Mouse (Mus musculus): ENCODE data around the gene Pkp4. TPM values are rescaled to one million over a fixed set of nuclear protein-coding genes. Genes with fewer than 3 reads are reported as not detected.

Pkp4 gene
- polyA plus RNA-seq, 1 experiment from 2014 or later = 45.1 TPM

DNA sequence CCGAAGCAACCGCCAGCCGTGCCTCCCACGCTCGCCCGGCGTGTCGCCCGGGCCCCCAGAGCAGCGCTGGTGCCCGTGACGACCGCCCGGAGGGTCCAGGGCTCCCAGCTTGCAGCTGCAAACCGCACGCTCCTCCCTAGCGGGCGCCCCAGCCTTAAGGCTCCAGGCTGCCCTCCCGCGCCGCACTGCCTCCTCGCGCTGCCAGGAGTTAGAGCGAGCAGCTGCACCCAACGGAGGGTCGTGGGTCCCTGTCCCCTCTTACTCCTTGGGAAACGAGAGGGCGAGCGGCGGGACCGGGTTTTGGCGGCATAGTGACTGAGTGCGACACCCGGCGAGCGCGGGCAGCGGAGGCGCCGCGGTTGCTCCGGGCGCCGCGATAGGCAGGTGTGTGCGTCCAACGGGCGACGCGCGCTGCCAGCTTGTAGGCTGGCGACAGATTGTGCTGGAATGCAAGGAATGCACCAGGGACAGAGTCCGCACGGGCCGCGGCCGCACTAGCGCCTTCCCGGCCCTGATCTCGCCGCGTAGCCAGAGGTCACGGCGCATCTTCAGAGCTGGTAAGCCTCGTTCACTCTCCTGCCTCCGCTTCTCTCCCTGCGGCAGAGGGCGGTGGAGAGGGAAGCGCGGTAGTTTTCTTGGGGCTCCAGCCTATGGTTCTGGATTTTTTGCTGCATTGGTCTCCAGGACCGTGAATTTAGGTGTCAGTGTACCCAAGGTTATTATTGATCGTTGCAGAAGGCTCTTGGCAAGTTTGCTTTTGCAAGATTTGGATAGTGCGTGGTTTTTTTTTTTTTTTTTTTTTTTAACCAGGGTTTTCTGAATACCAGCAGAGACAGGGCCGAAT is 1.0 kb downstream of the Pkp4 start:
- peak overlapping the region; percentile 90 for H3K27ac ChIP-seq (ENCODE audit: low read length)
- H3K36me3 ChIP-seq (ENCODE audit: control insufficient read depth, insufficient read depth, low read length) = no peaks in the 10 kb centered on the region
- no peaks in the 10 kb centered on the region for H3K9me3 ChIP-seq (ENCODE audit: control insufficient read depth, low read depth, low read length)
- H3K27me3 ChIP-seq (ENCODE audit: control insufficient read depth, insufficient read depth, low read length) = no peaks in the 10 kb centered on the region
- H3K4me2 ChIP-seq (replicated peaks; ENCODE audit: low read depth, low read length) = peak overlapping the region; percentile 70
- H3K4me1 ChIP-seq (ENCODE audit: control insufficient read depth, insufficient read depth, low read length) = peaks cover 16% of the 10 kb centered on the region
- peak overlapping the region; percentile 86 for H3K9ac ChIP-seq (replicated peaks; ENCODE audit: low read depth, low read length)
- peak overlapping the region; percentile 96 for H3K4me3 ChIP-seq (ENCODE audit: low read depth, low read length)
- WGBS = 1% methylated on average over 68 of the region's 74 CpGs
- peak; percentile 61 for ATAC-seq (ENCODE audit: insufficient number of reproducible peaks, insufficient read depth, low FRiP score, low read depth)

- H3K4me1 ChIP-seq (ENCODE audit: control insufficient read depth, insufficient read depth, low read length) = peaks cover 16% of the 10 kb centered on the region
- H3K9ac ChIP-seq (replicated peaks; ENCODE audit: low read depth, low read length) = 0 out of 2 replicates have a peak overlapping the region, but pooled peaks have one; percentile 86
- H3K4me2 ChIP-seq (replicated peaks; ENCODE audit: low read depth, low read length) = peak overlapping the region; percentile 70
- no peaks in the 10 kb centered on the region for H3K27me3 ChIP-seq (ENCODE audit: control insufficient read depth, insufficient read depth, low read length)
- 29% methylated on average over 8 of the region's 8 CpGs for WGBS
- no peak for ATAC-seq (ENCODE audit: insufficient number of reproducible peaks, insufficient read depth, low FRiP score, low read depth)
- no peaks in the 10 kb centered on the region for H3K36me3 ChIP-seq (ENCODE audit: control insufficient read depth, insufficient read depth, low read length)
- H3K4me3 ChIP-seq (ENCODE audit: low read depth, low read length) = peak overlapping the region; percentile 96
- no peaks in the 10 kb centered on the region for H3K9me3 ChIP-seq (ENCODE audit: control insufficient read depth, low read depth, low read length)
- no peak overlapping the region for H3K27ac ChIP-seq (ENCODE audit: low read length)
These were observed 1.6 kb downstream of the Pkp4 start for GRCm38 (mm10) chr2:59162285-59162600.

- 61% methylated on average over 4 of the region's 4 CpGs for WGBS
- no peak for ATAC-seq (ENCODE audit: insufficient number of reproducible peaks, insufficient read depth, low FRiP score, low read depth)
- no peak overlapping the region for H3K4me3 ChIP-seq (ENCODE audit: low read depth, low read length)
- H3K4me1 ChIP-seq (ENCODE audit: control insufficient read depth, insufficient read depth, low read length) = peaks cover 19% of the 10 kb centered on the region
- H3K36me3 ChIP-seq (ENCODE audit: control insufficient read depth, insufficient read depth, low read length) = no peaks in the 10 kb centered on the region
- no peaks in the 10 kb centered on the region for H3K9me3 ChIP-seq (ENCODE audit: control insufficient read depth, low read depth, low read length)
- no peak overlapping the region for H3K9ac ChIP-seq (replicated peaks; ENCODE audit: low read depth, low read length)
- no peak overlapping the region for H3K4me2 ChIP-seq (replicated peaks; ENCODE audit: low read depth, low read length)
- no peak overlapping the region; the same call in 1 of the 2 replicates for H3K27ac ChIP-seq (ENCODE audit: low read length)
- no peaks in the 10 kb centered on the region for H3K27me3 ChIP-seq (ENCODE audit: control insufficient read depth, insufficient read depth, low read length)
These were observed 6.3 kb downstream of the Pkp4 start for GRCm38 (mm10) chr2:59166976-59167375.

- ATAC-seq (ENCODE audit: insufficient number of reproducible peaks, insufficient read depth, low FRiP score, low read depth) = 0 out of 2 replicates have a peak, but pooled peaks have one; percentile 59
- no peak overlapping the region for H3K9ac ChIP-seq (replicated peaks; ENCODE audit: low read depth, low read length)
These were observed 7.2 kb downstream of the Pkp4 start for GRCm38 (mm10) chr2:59167830-59168229.

DNA sequence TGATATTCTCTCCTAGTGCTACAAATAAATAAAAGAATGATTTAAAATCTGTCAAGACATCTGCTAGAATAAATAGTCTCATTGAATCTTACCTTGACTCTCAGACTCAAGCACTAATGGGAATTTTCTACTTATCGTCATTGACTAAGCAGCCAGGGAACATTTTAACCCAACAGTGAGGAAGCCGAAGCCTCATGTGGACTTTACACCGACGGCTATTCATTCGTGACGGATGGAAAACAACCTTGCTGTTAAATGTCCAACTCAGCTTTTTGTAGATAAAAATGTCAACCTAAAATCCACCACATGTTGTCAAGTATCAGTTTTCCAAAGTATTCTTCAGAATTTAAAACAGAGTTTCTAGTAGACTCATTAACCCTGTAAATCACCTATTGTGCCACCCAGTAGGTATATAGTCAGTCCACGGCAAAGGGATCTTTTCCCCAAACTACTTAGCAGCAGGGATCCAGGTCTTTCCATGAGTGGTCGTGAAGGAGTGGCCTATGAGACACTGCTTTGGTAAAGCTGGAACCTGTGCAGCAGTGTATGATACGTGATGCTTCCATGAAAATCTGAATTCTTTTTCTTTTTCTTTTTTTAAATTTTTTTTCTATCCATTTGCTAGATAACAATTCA is 9.0 kb downstream of the Pkp4 start:
- Histone ChIP-seq H3K9me3 (ENCODE audit: control insufficient read depth, low read depth, low read length) (no peaks in the 10 kb centered on the region), H3K9ac (replicated peaks; ENCODE audit: low read depth, low read length) (no peak overlapping the region), H3K27ac (ENCODE audit: low read length) (peak overlapping the region; percentile 56; the same call in 1 of the 2 replicates), H3K4me1 (ENCODE audit: control insufficient read depth, insufficient read depth, low read length) (peaks cover 5% of the 10 kb centered on the region; the same call in 1 of the 2 replicates), H3K27me3 (ENCODE audit: control insufficient read depth, insufficient read depth, low read length) (no peaks in the 10 kb centered on the region), H3K4me2 (replicated peaks; ENCODE audit: low read depth, low read length) (no peak overlapping the region), H3K36me3 (ENCODE audit: control insufficient read depth, insufficient read depth, low read length) (no peaks in the 10 kb centered on the region), H3K4me3 (ENCODE audit: low read depth, low read length) (no peak overlapping the region)
- 38% methylated on average over 9 of the region's 9 CpGs for WGBS
- ATAC-seq (ENCODE audit: insufficient number of reproducible peaks, insufficient read depth, low FRiP score, low read depth) = no peak

More at GRCm38 (mm10) chr2:59167830-59168229, 7.2 kb downstream of the Pkp4 start:
- WGBS = 63% methylated on average over 4 of the region's 4 CpGs
- no peak overlapping the region for H3K4me3 ChIP-seq (ENCODE audit: low read depth, low read length)
- H3K27me3 ChIP-seq (ENCODE audit: control insufficient read depth, insufficient read depth, low read length) = no peaks in the 10 kb centered on the region
- H3K27ac ChIP-seq (ENCODE audit: low read length) = peak overlapping the region; percentile 44; the same call in 1 of the 2 replicates
- peaks cover 15% of the 10 kb centered on the region for H3K4me1 ChIP-seq (ENCODE audit: control insufficient read depth, insufficient read depth, low read length)
- no peaks in the 10 kb centered on the region for H3K36me3 ChIP-seq (ENCODE audit: control insufficient read depth, insufficient read depth, low read length)
- no peak overlapping the region for H3K4me2 ChIP-seq (replicated peaks; ENCODE audit: low read depth, low read length)
- H3K9me3 ChIP-seq (ENCODE audit: control insufficient read depth, low read depth, low read length) = no peaks in the 10 kb centered on the region

DNA sequence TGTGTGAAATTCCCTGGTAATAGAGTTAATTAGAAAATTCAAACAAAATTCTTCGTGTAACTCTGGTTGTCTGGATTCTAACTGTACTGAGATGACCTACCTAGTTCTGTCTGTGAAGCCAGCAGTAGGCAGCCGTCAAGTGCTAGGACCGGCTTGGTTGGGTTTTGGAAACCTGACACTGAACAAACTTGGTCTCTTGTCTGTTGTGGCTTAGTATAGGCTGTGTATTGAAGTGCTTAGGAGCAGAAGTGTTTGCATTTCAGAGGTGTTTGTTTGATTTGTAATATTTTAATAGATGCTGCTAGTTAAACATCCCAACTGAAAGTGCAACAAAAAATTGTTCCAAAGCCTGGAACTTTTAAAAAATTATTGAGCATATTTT is 9.5 kb downstream of the Pkp4 start:
- H3K9me3 ChIP-seq (ENCODE audit: control insufficient read depth, low read depth, low read length) = no peaks in the 10 kb centered on the region
- H3K27ac ChIP-seq (ENCODE audit: low read length) = peak overlapping the region; percentile 56; the same call in 1 of the 2 replicates
- no peak overlapping the region for H3K9ac ChIP-seq (replicated peaks; ENCODE audit: low read depth, low read length)
- ATAC-seq (ENCODE audit: insufficient number of reproducible peaks, insufficient read depth, low FRiP score, low read depth) = no peak
- 60% methylated on average over 3 of the region's 3 CpGs for WGBS
- H3K4me3 ChIP-seq (ENCODE audit: low read depth, low read length) = no peak overlapping the region
- no peaks in the 10 kb centered on the region for H3K27me3 ChIP-seq (ENCODE audit: control insufficient read depth, insufficient read depth, low read length)
- no peaks in the 10 kb centered on the region for H3K36me3 ChIP-seq (ENCODE audit: control insufficient read depth, insufficient read depth, low read length)
- no peak overlapping the region for H3K4me2 ChIP-seq (replicated peaks; ENCODE audit: low read depth, low read length)
- peaks cover 5% of the 10 kb centered on the region; the same call in 1 of the 2 replicates for H3K4me1 ChIP-seq (ENCODE audit: control insufficient read depth, insufficient read depth, low read length)

DNA sequence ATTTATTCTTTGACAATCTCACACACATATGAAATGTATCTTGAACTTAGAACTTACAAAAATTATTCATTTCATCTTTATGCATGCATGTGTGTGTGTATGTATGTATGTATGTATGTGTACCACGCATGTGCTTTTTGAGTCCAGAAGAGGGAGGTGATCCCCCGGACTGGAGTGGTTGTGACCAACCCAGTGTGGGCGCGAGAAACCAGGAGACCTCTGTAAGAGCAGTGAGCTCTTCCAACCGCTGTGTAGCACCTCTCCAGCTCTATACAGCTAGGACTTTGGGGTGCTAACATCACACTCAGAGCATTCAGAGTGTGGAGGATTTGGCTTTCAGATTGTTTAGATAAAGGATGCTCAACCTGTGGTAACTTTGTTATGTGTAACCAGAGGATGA is 9.9 kb downstream of the Pkp4 start:
- 88% methylated on average over 5 of the region's 5 CpGs for WGBS
- Histone ChIP-seq H3K9me3 (ENCODE audit: control insufficient read depth, low read depth, low read length) (no peaks in the 10 kb centered on the region), H3K4me1 (ENCODE audit: control insufficient read depth, insufficient read depth, low read length) (peaks cover 5% of the 10 kb centered on the region; the same call in 1 of the 2 replicates), H3K27ac (ENCODE audit: low read length) (no peak overlapping the region), H3K4me3 (ENCODE audit: low read depth, low read length) (no peak overlapping the region), H3K27me3 (ENCODE audit: control insufficient read depth, insufficient read depth, low read length) (no peaks in the 10 kb centered on the region), H3K4me2 (replicated peaks; ENCODE audit: low read depth, low read length) (no peak overlapping the region), H3K9ac (replicated peaks; ENCODE audit: low read depth, low read length) (no peak overlapping the region), H3K36me3 (ENCODE audit: control insufficient read depth, insufficient read depth, low read length) (no peaks in the 10 kb centered on the region)
- no peak for ATAC-seq (ENCODE audit: insufficient number of reproducible peaks, insufficient read depth, low FRiP score, low read depth)

- no peak for ATAC-seq (ENCODE audit: insufficient number of reproducible peaks, insufficient read depth, low FRiP score, low read depth)
- H3K4me3 ChIP-seq (ENCODE audit: low read depth, low read length) = no peak overlapping the region
- no peak overlapping the region for H3K27ac ChIP-seq (ENCODE audit: low read length)
- H3K36me3 ChIP-seq (ENCODE audit: control insufficient read depth, insufficient read depth, low read length) = no peaks in the 10 kb centered on the region
- WGBS = 64% methylated on average over 5 of the region's 5 CpGs
- H3K27me3 ChIP-seq (ENCODE audit: control insufficient read depth, insufficient read depth, low read length) = no peaks in the 10 kb centered on the region
- no peak overlapping the region for H3K9ac ChIP-seq (replicated peaks; ENCODE audit: low read depth, low read length)
- no peaks in the 10 kb centered on the region for H3K9me3 ChIP-seq (ENCODE audit: control insufficient read depth, low read depth, low read length)
- H3K4me1 ChIP-seq (ENCODE audit: control insufficient read depth, insufficient read depth, low read length) = peaks cover 8% of the 10 kb centered on the region; the same call in 1 of the 2 replicates
- no peak overlapping the region for H3K4me2 ChIP-seq (replicated peaks; ENCODE audit: low read depth, low read length)
These were observed 10.9 kb downstream of the Pkp4 start for GRCm38 (mm10) chr2:59171533-59171932.
